Mouse (Mus musculus) ES-Bruce4 (cell line): Measurements from ENCODE around the gene Plekhm3.

Experiments used
- CTCF ChIP-seq: IDR thresholded peaks from one replicate; pipeline ENCODE4 v1.8.1; 2011; ENCODE audit warnings: low read depth, low read length
- POLR2A ChIP-seq: IDR thresholded peaks from one replicate; pipeline ENCODE4 v1.8.1; 2011; ENCODE audit warnings: low read length; ENCODE audit not compliant: insufficient read depth

DNA sequence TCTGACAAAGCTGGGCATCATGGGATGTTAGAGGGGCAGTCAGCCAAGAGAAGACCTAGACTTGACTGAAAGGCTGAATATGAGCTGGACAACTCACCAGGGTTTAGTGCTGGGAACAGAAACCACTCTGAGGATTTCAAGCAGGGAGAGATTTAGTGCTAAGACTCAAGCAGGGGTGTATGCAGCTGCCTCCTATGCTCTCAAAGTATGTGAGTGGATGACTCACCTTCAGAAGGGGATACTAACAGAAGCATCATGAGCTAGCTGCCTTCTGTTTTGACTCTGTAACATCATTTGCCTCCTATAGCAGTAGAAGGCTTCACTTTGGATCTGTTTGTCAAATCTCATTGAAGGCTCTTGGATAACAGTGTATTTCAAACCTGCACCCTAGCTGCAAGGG, 212.0 kb downstream of the Plekhm3 start:
- TF ChIP-seq CTCF (no peak), POLR2A (no peak)
